Mouse (Mus musculus) erythroblast, embryonic 14.5 days (primary cell): Measurements from ENCODE around the gene Lyl1.

Experiments used
- GATA1 ChIP-seq: IDR thresholded peaks from 2 replicates; pipeline ENCODE4 v1.6.1; 2012; ENCODE audit warnings: low read length, inconsistent platforms, mixed read lengths
- TAL1 ChIP-seq: IDR thresholded peaks from 3 replicates; pipeline ENCODE4 v1.6.1; 2012; ENCODE audit warnings: low read length, inconsistent platforms, mixed read lengths

GRCm38 (mm10) chr8:84752734-84753582 is 51.7 kb downstream of the Lyl1 start:
- TF ChIP-seq GATA1 (no peak), TAL1 (no peak)
